Mouse (Mus musculus) activated CD4-positive, CD25-positive, alpha-beta regulatory T cell, adult 4 months (primary cell): Measurements from ENCODE around the gene Myl7. TPM values are rescaled to one million over a fixed set of nuclear protein-coding genes. Genes with fewer than 3 reads are reported as not detected.

Experiments used
- ATAC-seq: one replicate; pipeline ENCODE4 v1.8.0; 2017
- polyA plus RNA-seq, 2 experiments: library from polyadenylated mRNA; unstranded; fragments of 100-300 nt; shearing (Covaris generic); gene quantifications; one replicate each; pipeline ENCODE4 v1.2.1; 2017

Gene Myl7
- polyA plus RNA-seq, 2 experiments from 2014 or later, result not detected

- no peak for ATAC-seq
Measured at GRCm38 (mm10) chr11:5861678-5862393, 36.7 kb downstream of the Myl7 start, which contains the start of gene Aebp1. Aebp1 (plus strand) TSS chr11:5861947.

GRCm38 (mm10) chr11:5860639-5861038 is 37.9 kb downstream of the Myl7 start:
- no peak for ATAC-seq

DNA sequence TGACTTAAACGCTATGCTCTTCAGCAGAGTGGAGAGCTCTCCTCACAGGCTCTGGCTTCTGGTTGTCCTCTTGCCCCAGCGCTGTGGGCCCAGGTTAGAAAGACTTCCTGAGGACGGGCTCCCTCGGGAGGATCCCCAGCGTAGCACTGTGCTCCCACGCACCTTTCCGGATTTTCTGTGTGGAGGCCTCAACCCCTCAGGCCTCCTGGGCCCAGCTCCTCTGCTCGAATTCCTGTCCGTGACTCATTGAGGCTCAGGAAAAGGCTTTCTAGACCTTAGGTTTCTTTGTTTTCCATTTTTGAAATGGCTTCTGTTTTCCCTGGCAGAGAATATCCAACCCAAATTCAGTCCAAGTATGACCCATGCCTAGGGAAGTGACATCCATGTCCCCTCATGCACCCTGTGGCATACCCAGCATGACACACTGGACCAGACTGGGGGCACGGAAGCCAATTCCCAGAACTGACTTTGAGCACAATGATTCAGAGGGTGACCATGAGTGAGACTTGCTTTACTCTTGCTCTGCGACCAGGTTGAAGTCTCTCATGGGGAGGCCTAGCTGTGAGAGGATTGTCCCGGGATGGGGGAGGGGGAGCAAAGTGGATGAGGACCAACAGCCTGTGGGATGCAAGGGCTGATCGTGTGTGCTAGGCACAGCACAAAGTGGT is 38.6 kb downstream of the Myl7 start:
- ATAC-seq, result no peak

GRCm38 (mm10) chr11:5858723-5859122 is 39.9 kb downstream of the Myl7 start:
- ATAC-seq, result no peak

DNA sequence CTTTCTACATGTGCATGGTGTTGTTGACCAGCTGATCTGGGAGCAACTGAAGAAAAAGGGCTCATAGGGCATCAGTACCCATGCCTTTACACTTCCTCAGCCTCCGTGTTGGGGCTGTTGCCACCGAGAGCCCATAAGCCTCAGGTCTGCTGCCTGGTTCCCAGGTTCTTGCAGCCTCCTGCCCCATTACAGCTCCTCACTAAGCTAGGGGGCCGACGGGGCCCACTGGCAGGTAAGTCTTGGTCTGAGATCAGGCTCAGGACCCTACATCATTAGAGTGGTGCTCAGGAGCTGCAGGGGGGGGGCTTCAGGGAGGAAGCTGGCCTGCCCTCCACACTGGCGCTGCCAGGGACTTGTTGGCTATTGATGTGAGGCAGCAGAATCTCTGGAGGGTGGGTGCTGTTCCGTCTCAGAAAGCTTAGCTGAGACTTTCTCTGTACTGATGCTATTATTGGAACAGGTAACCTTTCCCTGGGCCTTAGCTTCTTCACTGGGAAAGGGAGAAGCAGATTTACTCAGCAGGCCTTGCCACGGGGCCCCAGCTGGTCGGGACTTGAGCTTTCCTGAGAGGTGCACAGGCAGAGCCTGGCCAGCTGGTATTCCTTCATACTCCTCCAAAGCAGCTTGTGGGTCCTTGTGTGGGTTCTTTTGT is 42.0 kb downstream of the Myl7 start:
- ATAC-seq, result no peak

DNA sequence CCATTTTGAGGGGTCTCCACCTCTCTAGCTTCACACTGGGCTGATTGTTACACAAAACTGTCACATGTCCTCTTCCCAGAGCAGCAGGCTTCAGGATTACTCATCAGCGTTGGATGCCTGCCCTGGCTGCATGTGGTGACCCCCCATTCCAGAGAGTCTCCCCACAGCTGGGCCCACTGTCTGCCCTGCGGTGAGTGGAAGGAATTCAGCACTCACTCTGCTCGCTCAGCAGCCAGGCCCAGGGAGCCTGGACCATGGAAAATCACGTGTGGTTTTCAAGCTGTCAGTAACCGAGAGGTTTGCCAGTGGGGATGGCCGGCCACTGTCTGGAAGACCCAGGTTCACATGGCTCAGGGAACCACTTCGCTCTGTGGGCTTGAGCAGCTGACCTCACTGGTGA is 42.7 kb downstream of the Myl7 start:
- no peak for ATAC-seq

DNA sequence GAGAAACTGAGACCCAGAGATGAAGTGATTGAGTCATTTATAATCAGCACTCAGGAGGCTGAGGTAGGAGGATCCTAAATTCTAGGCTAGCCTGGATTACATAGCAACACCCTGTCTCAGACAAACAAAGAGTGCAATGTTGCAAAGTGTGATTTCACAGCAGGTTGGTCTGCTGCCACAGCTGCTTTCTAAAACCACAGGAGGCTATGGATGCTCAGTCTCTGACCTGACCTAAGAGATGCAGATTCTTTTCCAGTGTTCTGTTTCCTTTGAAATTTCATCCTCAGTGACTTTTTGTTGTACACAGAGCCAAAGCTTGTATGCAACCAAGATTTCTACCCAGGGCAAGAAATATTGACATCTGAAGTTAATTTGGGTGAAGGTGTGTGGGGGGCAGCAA is 43.1 kb downstream of the Myl7 start:
- no peak for ATAC-seq

DNA sequence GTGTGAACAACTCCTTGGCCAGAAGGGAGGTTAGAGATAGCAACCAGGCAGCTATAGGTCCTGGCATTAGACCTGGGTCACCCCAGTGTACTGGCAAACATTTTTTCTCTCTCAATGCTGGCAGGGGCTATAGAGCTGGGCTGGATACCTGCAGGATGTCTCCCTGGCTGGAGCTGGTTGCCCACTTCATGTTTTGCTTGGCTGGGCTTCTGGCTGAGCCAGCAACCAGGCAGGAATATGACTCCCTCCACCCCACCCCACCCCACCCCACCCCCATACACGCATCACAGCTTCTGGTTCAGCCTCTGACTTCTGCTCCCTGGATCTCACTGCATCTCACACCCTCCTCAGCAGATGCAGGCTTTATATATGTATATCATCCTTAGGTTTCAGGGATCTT is 46.3 kb downstream of the Myl7 start:
- no peak for ATAC-seq

GRCm38 (mm10) chr11:5851021-5851736 is 47.4 kb downstream of the Myl7 start:
- no peak for ATAC-seq

GRCm38 (mm10) chr11:5850452-5850851 is 48.1 kb downstream of the Myl7 start:
- no peak for ATAC-seq

DNA sequence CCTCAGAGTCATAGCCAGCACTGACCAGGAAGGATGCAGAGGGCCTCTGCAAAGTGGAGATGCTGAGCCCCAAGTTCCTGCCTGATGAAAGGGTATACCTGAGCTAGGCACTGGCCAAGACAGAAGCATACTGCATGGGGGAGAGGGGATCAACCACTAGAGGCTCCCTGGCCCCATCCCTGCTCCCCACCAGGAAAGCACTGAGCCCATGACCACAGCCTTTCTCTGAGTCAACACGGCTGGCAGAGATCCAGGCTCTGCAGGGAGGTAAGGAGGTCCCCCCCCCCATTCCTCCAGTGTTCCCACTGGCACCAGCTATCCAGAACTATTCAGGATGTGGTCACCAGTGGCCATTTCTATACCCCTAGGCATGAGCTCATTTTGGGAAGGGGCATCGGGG is 49.3 kb downstream of the Myl7 start:
- ATAC-seq, result no peak

DNA sequence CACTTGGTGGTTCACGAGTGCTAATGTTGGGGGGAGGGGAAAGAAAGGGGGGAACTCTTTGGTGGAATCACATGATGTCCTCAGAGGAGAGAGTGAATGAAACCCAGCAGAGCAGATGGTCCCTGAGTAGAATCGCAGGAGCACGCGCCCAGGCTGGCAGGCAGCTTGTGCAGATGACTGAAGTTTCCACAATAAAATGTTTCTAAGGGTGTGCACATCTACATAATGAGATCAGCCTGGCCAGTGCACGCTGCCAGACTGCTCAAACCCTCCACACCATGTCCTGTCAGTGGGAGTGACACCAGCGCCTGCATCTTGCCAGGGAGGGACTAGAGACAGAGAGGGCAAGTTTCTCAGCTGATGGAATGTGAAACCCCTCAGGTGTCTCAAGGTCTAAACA is 49.8 kb downstream of the Myl7 start:
- ATAC-seq, result no peak

- no peak for ATAC-seq
Measured at GRCm38 (mm10) chr11:5846639-5847345, 51.8 kb downstream of the Myl7 start.

Other genes with a start within 250 kb of the Myl7 start
- 10 to 100 TPM; 66.0 to 69.2 TPM for gene Mrps24, start 183.1 kb downstream of the Myl7 start, polyA plus RNA-seq
- 1 to 10 TPM; 3.7 to 6.1 TPM for gene Urgcp, start 136.4 kb downstream of the Myl7 start, polyA plus RNA-seq
- 100 to 1,000 TPM; 119 to 149 TPM for gene Dbnl, start 110.3 kb downstream of the Myl7 start, polyA plus RNA-seq
- gene Pgam2, start 95.0 kb downstream of the Myl7 start, polyA plus RNA-seq, result 1 to 10 TPM; 1.3 to 1.5 TPM
- gene Polm, start 60.8 kb downstream of the Myl7 start, polyA plus RNA-seq, result 10 to 100 TPM; 20.6 to 22.5 TPM
- under 1 TPM in 1 of 2 experiments, not detected in 1; 0.56 TPM for gene Aebp1, start 36.8 kb downstream of the Myl7 start, polyA plus RNA-seq
- 10 to 100 TPM; 20.6 to 26.9 TPM for gene Pold2, start 20.5 kb downstream of the Myl7 start, polyA plus RNA-seq
- gene Gck, start 51.3 kb upstream of the Myl7 start, polyA plus RNA-seq, result not detected
- gene Ykt6, start 56.9 kb upstream of the Myl7 start, polyA plus RNA-seq, result 10 to 100 TPM; 25.6 to 26.7 TPM
- gene Camk2b, start 167.6 kb upstream of the Myl7 start, polyA plus RNA-seq, result 10 to 100 TPM in 1 of 2 experiments, 1 to 10 TPM in 1; 4.3 to 16.1 TPM